Mouse (Mus musculus): ENCODE measurements around the gene Olfr459. TPM values are rescaled to one million over a fixed set of nuclear protein-coding genes. Genes with fewer than 3 reads are reported as not detected.

The Olfr459 gene
- polyA plus RNA-seq (2012; rRNA removed), result not detected in 2 replicates

DNA sequence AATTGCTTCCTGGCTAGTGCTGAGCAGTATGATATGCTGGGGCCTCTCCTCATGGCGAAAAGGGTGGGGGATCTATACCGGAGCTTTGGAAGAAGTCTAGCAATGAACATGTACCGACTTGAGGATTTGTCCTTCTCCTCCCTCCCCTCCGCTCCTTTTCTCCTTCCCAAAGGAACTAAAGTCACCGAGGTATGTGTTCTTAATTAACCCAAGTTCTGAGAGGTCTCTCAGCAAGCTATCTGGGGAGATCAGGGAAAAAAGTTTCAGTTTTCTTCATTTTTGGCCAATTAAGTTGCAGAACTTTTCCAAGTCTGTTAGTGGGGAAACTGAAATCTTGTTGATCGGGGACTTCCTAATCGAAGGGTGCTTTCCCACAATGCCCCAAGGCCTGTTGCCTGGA is at the start of gene Olfr459:
TSS of gene Olfr459 (minus strand) at position 101 of the 400 bp plus-strand sequence.

Other genes starting within 250 kb of the Olfr459 start
- 51.2 and 52.3 TPM in 2 replicates for gene Ephb6, start 169.7 kb downstream of the Olfr459 start, polyA plus RNA-seq (2012; rRNA removed)
- 0.08 and 0.12 TPM in 2 replicates for gene Trpv6, start 138.8 kb downstream of the Olfr459 start, polyA plus RNA-seq (2012; rRNA removed)
- gene Trpv5, start 94.4 kb downstream of the Olfr459 start, polyA plus RNA-seq (2012; rRNA removed), result not detected in 2 replicates
- not detected in 2 replicates for gene Llcfc1, start 90.7 kb downstream of the Olfr459 start, polyA plus RNA-seq (2012; rRNA removed)
- gene Kel, start 70.8 kb downstream of the Olfr459 start, polyA plus RNA-seq (2012; rRNA removed), result 0.09 TPM in 1 of 2 replicates, not detected in the other
- not detected in 2 replicates for gene Pip, start 72.4 kb upstream of the Olfr459 start, polyA plus RNA-seq (2012; rRNA removed)
- gene Sval2, start 77.8 kb upstream of the Olfr459 start, polyA plus RNA-seq (2012; rRNA removed), result not detected in 2 replicates
- not detected in 2 replicates for gene Sval1, start 176.5 kb upstream of the Olfr459 start, polyA plus RNA-seq (2012; rRNA removed)
- not detected in 2 replicates for gene Sval3, start 193.0 kb upstream of the Olfr459 start, polyA plus RNA-seq (2012; rRNA removed)

Data from central nervous system, embryonic 18 days (tissue).